Comparison of ENCODE assay signal across 8 mouse cellular contexts in the genomic region with DNA sequence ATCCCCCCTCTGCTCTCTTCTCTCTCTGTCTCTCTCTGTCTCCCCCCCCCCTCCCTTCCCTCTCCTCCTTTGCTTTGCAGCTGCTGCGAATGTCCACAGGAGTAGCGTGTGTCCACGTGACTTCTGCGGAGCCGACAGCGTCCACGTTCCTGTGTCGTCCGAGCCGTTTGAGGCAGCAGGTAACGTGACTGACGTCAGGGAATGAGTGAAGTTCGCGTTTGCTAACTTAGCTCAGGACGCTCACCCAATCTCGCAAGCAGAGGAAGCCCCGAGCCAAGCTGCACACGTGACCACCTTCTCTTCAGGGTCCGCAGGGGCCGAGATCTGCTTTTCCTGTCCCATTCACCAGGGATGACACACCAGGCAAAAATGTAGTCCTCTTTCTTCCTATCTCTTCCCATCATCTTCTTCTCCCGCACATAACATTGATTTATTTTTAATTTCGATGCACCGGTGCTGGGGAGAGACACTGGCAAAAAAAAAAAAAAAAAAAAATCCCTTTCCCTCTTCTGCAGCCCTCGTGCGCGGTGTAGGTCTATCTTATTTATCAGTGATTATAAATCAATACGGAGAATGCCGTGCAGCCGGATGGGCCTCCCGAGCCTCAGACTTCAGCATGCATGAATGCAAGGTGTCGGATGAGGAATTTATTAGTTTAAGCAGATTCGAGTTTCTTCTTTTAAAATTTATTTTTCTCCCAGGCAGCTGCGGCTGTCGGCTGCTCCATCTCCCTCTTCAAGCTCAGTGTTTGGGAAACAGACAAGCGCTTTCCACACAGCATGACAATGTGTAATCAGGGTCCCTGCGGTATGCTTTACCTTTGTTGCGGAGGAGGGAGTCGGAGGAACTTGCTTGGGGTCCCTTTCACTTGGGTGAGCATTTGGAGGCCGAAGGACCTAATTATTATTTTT.
DNase-seq lines count a peak whose midpoint lies in the region; ATAC-seq and TF ChIP-seq lines count a peak whose summit lies in the region.

No protein-coding gene starts in this region.

- H3K4me1 ChIP-seq in heart, adult 2 months (ENCODE audit: control insufficient read depth, insufficient read depth, low read length): no peaks in the 10 kb centered on the region
- no peaks in the 10 kb centered on the region for H3K4me1 ChIP-seq in lung, postnatal 0 days (ENCODE audit: insufficient read depth, low read depth, low read length)
- H3K4me1 ChIP-seq in stomach, embryonic 15.5 days: peaks cover 6% of the 10 kb centered on the region; the same call in 1 of the 2 replicates

- 1% methylated on average over 39 of the region's 39 CpGs for WGBS in heart, adult 2 months
- WGBS in lung, postnatal 0 days: 1% methylated on average over 39 of the region's 39 CpGs
- WGBS in stomach, embryonic 15.5 days: under 1% methylated on average over 39 of the region's 39 CpGs

- no peak for TF ChIP-seq EP300 in heart, adult 2 months (IDR thresholded peaks at IDR 0.05; ENCODE audit: insufficient read depth, low read depth, low read length)
- no peak for TF ChIP-seq EP300 in lung, postnatal 0 days (IDR thresholded peaks at IDR 0.05)

- no peaks in the 10 kb centered on the region for H3K36me3 ChIP-seq in heart, adult 2 months (ENCODE audit: control insufficient read depth, insufficient read depth, low read length)
- no peaks in the 10 kb centered on the region for H3K36me3 ChIP-seq in lung, postnatal 0 days (ENCODE audit: insufficient read depth, low read length)
- no peaks in the 10 kb centered on the region for H3K36me3 ChIP-seq in stomach, embryonic 15.5 days

- intact Hi-C loops in heart, adult 2 months (cut with DNase I): no loop called here
- intact Hi-C loops in heart, postnatal 10 days (cut with DNase I): no loop called here

- ATAC-seq in lung, postnatal 0 days: peak; percentile 54; the same call in 1 of the 2 replicates
- ATAC-seq in stomach, embryonic 15.5 days (ENCODE audit: insufficient read depth, low FRiP score, low read depth): no peak

- no peaks in the 10 kb centered on the region for H3K9me3 ChIP-seq in lung, postnatal 0 days (ENCODE audit: low read length)
- H3K9me3 ChIP-seq in stomach, embryonic 15.5 days: no peaks in the 10 kb centered on the region

- peaks cover 5% of the 10 kb centered on the region for H3K27me3 ChIP-seq in heart, adult 2 months (ENCODE audit: control insufficient read depth, insufficient read depth, low read length)
- H3K27me3 ChIP-seq in lung, postnatal 0 days (replicated peaks; ENCODE audit: insufficient read depth, low read length): no peaks in the 10 kb centered on the region; the same call in 1 of the 2 replicates
- 0 out of 2 replicates have a peak, but pooled peaks cover 14% of the 10 kb centered on the region for H3K27me3 ChIP-seq in stomach, embryonic 15.5 days (replicated peaks)

- DNase-seq in heart, adult 2 months: no peak
- DNase-seq in heart, adult 9 months (ENCODE audit: low spot score in 2 of 2): no peak
- peak; percentile 13 for DNase-seq in thymus, postnatal 0 days (ENCODE audit: low spot score)
- DNase-seq in thymus, adult 18-20 months: no peak
- peak; percentile 7 to 8 for DNase-seq in heart, postnatal 10 days
- DNase-seq in lung, postnatal 0 days (ENCODE audit: low spot score): peak; percentile 30
- no peak for DNase-seq in frontal cortex, postnatal 25 days (ENCODE audit: low spot score in 2 of 2)

- TF ChIP-seq CTCF in heart, adult 2 months (IDR thresholded peaks at IDR 0.05): no peak
- TF ChIP-seq CTCF in lung, postnatal 0 days (IDR thresholded peaks at IDR 0.05): no peak

- peak overlapping the region; percentile 53 for H3K4me2 ChIP-seq in lung, postnatal 0 days (replicated peaks; ENCODE audit: low read depth, low read length)
- peak overlapping the region; percentile 92 for H3K4me2 ChIP-seq in stomach, embryonic 15.5 days

- no peaks in the 10 kb centered on the region for H3K79me2 ChIP-seq in heart, adult 2 months (replicated peaks; ENCODE audit: control insufficient read depth, insufficient read depth, low read length)

- no peak overlapping the region for H3K27ac ChIP-seq in heart, adult 2 months
- no peak overlapping the region for H3K27ac ChIP-seq in lung, postnatal 0 days (ENCODE audit: low read length)
- H3K27ac ChIP-seq in stomach, embryonic 15.5 days: no peak overlapping the region

- TF ChIP-seq POLR2A in heart, adult 2 months (IDR thresholded peaks at IDR 0.05; ENCODE audit: insufficient read depth, low read depth, low read length): no peak

- H3K9ac ChIP-seq in heart, adult 2 months (ENCODE audit: low read depth, low read length): no peak overlapping the region
- no peak overlapping the region for H3K9ac ChIP-seq in lung, postnatal 0 days (replicated peaks; ENCODE audit: low read depth)
- H3K9ac ChIP-seq in stomach, embryonic 15.5 days: no peak overlapping the region

- H3K4me3 ChIP-seq in heart, adult 2 months: peak overlapping the region; percentile 33
- peak overlapping the region; percentile 26 for H3K4me3 ChIP-seq in lung, postnatal 0 days (ENCODE audit: low read depth, low read length)
- peak overlapping the region; percentile 44 for H3K4me3 ChIP-seq in stomach, embryonic 15.5 days (replicated peaks)

Comparison
In these comparisons a context has a peak if more than half of its experiments do, and no peak if none do; other contexts are left out.
1. DNase-seq: peak in thymus, postnatal 0 days (single experiment), heart, postnatal 10 days (2 of 2) and lung, postnatal 0 days (single experiment); none in heart, adult 2 months (0 of 2), heart, adult 9 months (0 of 2), thymus, adult 18-20 months (0 of 2) and frontal cortex, postnatal 25 days (0 of 2).
2. Peak in every context shown above with its lines, with median percentiles within 50 percentile points of each other: H3K4me3 ChIP-seq.